Mouse (Mus musculus) lung, postnatal 4 days (tissue): ENCODE measurements around the gene Rbm38.
A peak's percentile ranks its signal among the peaks of the same experiment; 100 is the strongest.

Experiments
- DNase-seq, 2 experiments: peaks; one replicate each; pipeline ENCODE4 v3.0.0; 2021

Rbm38 gene

GRCm38 (mm10) chr2:173061443-173062351, 41.4 kb downstream of the Rbm38 start:
- DNase-seq, result peak; percentile 45 to 56

GRCm38 (mm10) chr2:173063219-173063618, 42.9 kb downstream of the Rbm38 start:
- no peak for DNase-seq

GRCm38 (mm10) chr2:173064864-173065263, 44.6 kb downstream of the Rbm38 start:
- DNase-seq, result no peak

GRCm38 (mm10) chr2:173072948-173073347, 52.6 kb downstream of the Rbm38 start:
- DNase-seq, result no peak

- DNase-seq, result no peak
These were observed 53.4 kb downstream of the Rbm38 start for GRCm38 (mm10) chr2:173073666-173074065.

- no peak for DNase-seq
These were observed 56.6 kb downstream of the Rbm38 start for GRCm38 (mm10) chr2:173076921-173077320.

GRCm38 (mm10) chr2:173079766-173080549, 59.7 kb downstream of the Rbm38 start:
- no peak for DNase-seq

GRCm38 (mm10) chr2:173080785-173081241, 60.5 kb downstream of the Rbm38 start:
- peak; percentile 74 to 84 for DNase-seq

GRCm38 (mm10) chr2:173082706-173083105, 62.4 kb downstream of the Rbm38 start:
- DNase-seq, result no peak

GRCm38 (mm10) chr2:173083106-173083505, 62.8 kb downstream of the Rbm38 start:
- DNase-seq, result no peak

GRCm38 (mm10) chr2:173083712-173084475, 63.6 kb downstream of the Rbm38 start:
- DNase-seq, result peak; percentile 59 to 64
